Mouse (Mus musculus) forebrain, embryonic 15.5 days (tissue): Measurements from ENCODE around the gene Olfr1447. TPM values are rescaled to one million over a fixed set of nuclear protein-coding genes. Genes with fewer than 3 reads are reported as not detected.

Experiments
- ATAC-seq: fragments of 200-750 bp; cut with Nextera tagmentation; replicated peaks from 2 replicates; pipeline ENCODE4 v1.8.0; 2017; ENCODE audit warnings: mild to moderate bottlenecking, moderate TSS enrichment, moderate library complexity
- H3K27ac ChIP-seq: fragments of 300-500 bp; sonication (generic); replicated peaks from 2 replicates; pipeline ENCODE4 v1.5.1; 2015; ENCODE audit warnings: mild to moderate bottlenecking, inconsistent platforms
- H3K27me3 ChIP-seq: fragments of 300-500 bp; sonication (generic); 2 replicates; pipeline ENCODE4 v1.6.1; 2015; ENCODE audit warnings: inconsistent platforms
- H3K36me3 ChIP-seq: fragments of 300-500 bp; sonication (generic); 2 replicates; pipeline ENCODE4 v1.6.1; 2015; ENCODE audit warnings: mild to moderate bottlenecking, inconsistent platforms
- H3K4me1 ChIP-seq: fragments of 300-500 bp; sonication (generic); 2 replicates; pipeline ENCODE4 v1.6.1; 2015; ENCODE audit warnings: inconsistent platforms
- H3K4me2 ChIP-seq: fragments of 300-500 bp; sonication (generic); replicated peaks from 2 replicates; pipeline ENCODE4 v1.6.1; 2015; ENCODE audit warnings: mild to moderate bottlenecking, inconsistent platforms
- H3K4me3 ChIP-seq: fragments of 300-500 bp; sonication (generic); 2 replicates; pipeline ENCODE4 v1.5.1; 2015; ENCODE audit warnings: mild to moderate bottlenecking, inconsistent platforms
- H3K9ac ChIP-seq: fragments of 300-500 bp; sonication (generic); replicated peaks from 2 replicates; pipeline ENCODE4 v1.6.1; 2015; ENCODE audit warnings: mild to moderate bottlenecking, inconsistent platforms
- H3K9me3 ChIP-seq: fragments of 300-500 bp; sonication (generic); 2 replicates; pipeline ENCODE4 v1.6.1; 2016; ENCODE audit warnings: inconsistent platforms
- whole genome bisulfite sequencing: fragments of 180-500 bp; shearing (Covaris S2); methylation state at CpG from one replicate; pipeline ENCODE4 v1.1.7; 2015; ENCODE audit warnings: mixed read lengths; 5-methylcytosine and 5-hydroxymethylcytosine counted together
- polyA plus RNA-seq: library from polyadenylated mRNA; unstranded; fragments of >200 nt; fragmentation: Nextera tagmentation; extraction: Ambion mirVana; gene quantifications from 2 replicates; pipeline ENCODE4 v1.2.1, GENCODE M21; 2015

The Olfr1447 gene
- not detected in 2 replicates for polyA plus RNA-seq

DNA sequence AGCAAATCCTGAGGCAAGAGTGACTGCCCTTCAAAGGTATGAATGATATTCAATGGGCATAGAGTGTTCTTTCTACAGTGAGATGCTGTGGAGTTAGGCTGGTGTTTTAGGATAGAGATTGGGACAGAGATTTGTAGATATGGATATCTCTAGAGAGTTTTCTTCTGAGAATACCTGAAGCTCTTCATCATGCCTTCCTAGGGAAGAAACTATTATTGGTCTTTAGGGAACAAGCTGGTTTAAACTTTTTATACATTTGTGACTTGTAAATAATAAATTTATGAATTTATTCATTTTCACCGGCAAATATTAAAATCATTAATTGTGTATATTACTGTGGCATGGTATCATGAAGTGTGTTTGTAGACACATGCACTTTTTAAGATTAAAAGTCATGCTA, at the start of gene Olfr1447:
Gene Olfr1447 (minus strand): TSS at position 101 of the 400 bp plus-strand sequence.
- H3K27ac ChIP-seq: no peak within 1 kb of the TSS
- 95% methylated on average over 1 of the region's 1 CpGs for WGBS
- H3K27me3 ChIP-seq: no peaks in the 10 kb centered on the region
- no peak within 1 kb of the TSS for H3K4me3 ChIP-seq
- no peak for ATAC-seq
- no peak within 1 kb of the TSS for H3K9ac ChIP-seq
- no peaks in the 10 kb centered on the region for H3K36me3 ChIP-seq
- H3K4me2 ChIP-seq: no peak within 1 kb of the TSS
- H3K9me3 ChIP-seq: no peaks in the 10 kb centered on the region
- no peaks in the 10 kb centered on the region for H3K4me1 ChIP-seq

DNA sequence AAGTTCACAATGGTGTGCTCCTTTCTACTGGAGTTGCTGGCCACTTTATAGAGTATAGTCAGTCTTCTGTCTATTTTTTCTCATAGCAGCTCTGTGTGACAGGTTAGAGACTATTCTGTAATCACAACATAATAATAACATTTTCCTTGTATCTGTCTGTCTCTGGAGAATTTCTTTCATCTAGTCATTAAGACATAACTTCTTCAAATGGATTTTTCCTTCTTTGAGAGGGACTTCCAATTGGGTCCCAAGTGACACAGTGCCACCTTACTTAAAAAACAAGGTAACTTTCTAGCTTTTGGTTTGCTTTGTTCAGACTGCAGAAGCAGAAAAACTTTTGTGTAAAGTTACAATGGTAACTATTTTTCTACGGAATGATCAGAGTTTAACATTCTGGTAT, 46.4 kb upstream of the Olfr1447 start, which contains the start of gene Olfr1450:
Gene Olfr1450 (plus strand): TSS at position 301 of the 400 bp plus-strand sequence.
- H3K4me1 ChIP-seq: no peaks in the 10 kb centered on the region
- no peaks in the 10 kb centered on the region for H3K36me3 ChIP-seq
- no peaks in the 10 kb centered on the region for H3K27me3 ChIP-seq
- no peak within 1 kb of the TSS for H3K27ac ChIP-seq
- no peak within 1 kb of the TSS for H3K4me3 ChIP-seq
- H3K9ac ChIP-seq: no peak within 1 kb of the TSS
- WGBS: 92% methylated on average over 1 of the region's 1 CpGs
- H3K4me2 ChIP-seq: no peak within 1 kb of the TSS
- ATAC-seq: no peak
- H3K9me3 ChIP-seq: 0 out of 2 replicates have a peak, but pooled peaks cover 5% of the 10 kb centered on the region

DNA sequence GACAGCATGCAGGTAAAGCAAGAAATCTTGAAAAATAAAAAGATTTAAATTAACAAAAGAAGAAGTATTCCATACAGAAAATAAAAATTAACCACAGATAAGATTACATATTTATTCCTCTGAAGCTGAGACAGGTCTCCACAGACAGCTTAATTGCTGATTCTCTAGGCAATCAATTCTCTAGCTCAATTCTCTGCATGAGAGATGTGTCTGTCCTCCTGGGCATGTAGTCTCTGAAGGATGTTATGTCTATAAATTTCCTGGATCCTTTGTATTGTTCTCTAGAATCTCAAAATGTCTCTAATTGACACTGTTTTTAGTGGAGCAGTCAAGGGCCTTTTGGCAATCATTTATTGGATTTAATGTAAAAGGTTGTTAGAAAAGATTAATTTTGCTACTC, 27.0 kb upstream of the Olfr1447 start, which contains the start of gene Olfr1449:
Gene Olfr1449 (plus strand): TSS at position 301 of the 400 bp plus-strand sequence.
- Histone ChIP-seq H3K4me1 (no peaks in the 10 kb centered on the region), H3K9ac (no peak within 1 kb of the TSS), H3K9me3 (no peaks in the 10 kb centered on the region), H3K36me3 (no peaks in the 10 kb centered on the region), H3K27ac (no peak within 1 kb of the TSS), H3K27me3 (no peaks in the 10 kb centered on the region), H3K4me2 (no peak within 1 kb of the TSS), H3K4me3 (no peak within 1 kb of the TSS)
- no peak for ATAC-seq

DNA sequence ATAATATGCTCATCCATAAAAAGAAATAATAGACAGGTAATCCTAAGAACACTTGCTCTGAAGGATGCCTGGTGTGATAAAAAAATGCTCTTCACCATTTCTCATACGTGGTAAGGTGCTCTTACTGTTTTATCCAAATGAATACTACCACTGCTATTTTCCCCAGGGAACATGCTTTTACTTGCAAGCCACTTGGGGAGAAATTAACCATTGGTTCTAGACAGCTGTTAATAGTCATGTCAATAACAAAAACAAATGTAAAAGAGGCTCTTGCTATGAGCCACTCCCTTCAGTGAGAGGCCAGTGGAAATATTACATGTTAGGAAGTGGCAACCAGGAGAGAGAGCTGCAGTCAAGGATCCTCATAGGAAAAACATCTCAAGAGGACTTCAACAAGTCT, 20.8 kb upstream of the Olfr1447 start, which contains the start of gene Olfr1448:
Gene Olfr1448 (minus strand): TSS at position 101 of the 400 bp plus-strand sequence.
- H3K27me3 ChIP-seq: no peaks in the 10 kb centered on the region
- H3K9ac ChIP-seq: no peak within 1 kb of the TSS
- no peak within 1 kb of the TSS for H3K27ac ChIP-seq
- no peak within 1 kb of the TSS for H3K4me3 ChIP-seq
- 70% methylated on average over 1 of the region's 1 CpGs for WGBS
- ATAC-seq: no peak
- H3K4me1 ChIP-seq: no peaks in the 10 kb centered on the region
- H3K36me3 ChIP-seq: no peaks in the 10 kb centered on the region
- no peaks in the 10 kb centered on the region for H3K9me3 ChIP-seq
- H3K4me2 ChIP-seq: no peak within 1 kb of the TSS

DNA sequence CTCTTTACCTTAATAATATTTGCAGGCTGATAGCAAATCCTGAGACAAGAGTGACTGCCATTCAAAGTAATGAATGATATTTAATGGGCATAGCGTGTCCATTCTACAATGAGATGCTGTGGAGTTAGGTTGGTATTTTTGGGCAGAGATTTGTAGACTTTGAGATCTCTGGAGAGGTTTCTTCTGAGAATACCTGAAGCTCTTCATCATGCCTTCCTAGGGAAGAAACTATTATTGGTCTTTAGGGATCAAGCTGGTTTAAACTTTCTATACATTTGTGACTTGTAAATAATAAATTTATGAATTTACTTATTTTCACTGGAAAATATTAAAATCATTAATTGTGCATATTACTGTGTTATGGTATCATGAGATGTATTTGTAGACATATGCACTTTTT, 10.1 kb downstream of the Olfr1447 start, which contains the start of gene Olfr1446:
Gene Olfr1446 (minus strand): TSS at position 101 of the 400 bp plus-strand sequence.
- no peak for ATAC-seq
- no peak within 1 kb of the TSS for H3K4me3 ChIP-seq
- H3K4me2 ChIP-seq: no peak within 1 kb of the TSS
- no peak within 1 kb of the TSS for H3K27ac ChIP-seq
- no peaks in the 10 kb centered on the region for H3K9me3 ChIP-seq
- H3K36me3 ChIP-seq: no peaks in the 10 kb centered on the region
- WGBS: 87% methylated on average over 1 of the region's 1 CpGs
- no peaks in the 10 kb centered on the region for H3K27me3 ChIP-seq
- H3K4me1 ChIP-seq: no peaks in the 10 kb centered on the region
- H3K9ac ChIP-seq: no peak within 1 kb of the TSS

DNA sequence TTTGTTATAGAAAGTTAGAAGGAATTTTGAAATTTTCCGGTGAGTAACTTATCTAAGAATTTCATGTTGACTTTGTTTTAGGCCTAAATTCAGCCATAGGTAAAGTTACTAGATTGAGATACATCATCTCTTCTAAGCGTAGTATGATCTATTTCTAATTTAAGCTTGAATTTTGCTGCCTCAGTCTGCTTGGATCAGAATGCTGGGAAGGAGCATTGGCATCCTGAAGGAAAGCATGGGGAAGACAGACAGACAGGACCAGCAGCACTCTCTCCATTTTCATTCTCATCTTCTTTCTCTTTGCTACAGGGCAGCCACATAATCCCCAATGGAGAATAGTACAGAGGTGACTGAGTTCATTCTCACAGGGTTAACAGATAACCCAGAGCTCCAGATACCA, 20.0 kb downstream of the Olfr1447 start, which contains the start of gene Olfr1445:
Gene Olfr1445 (plus strand): TSS at position 301 of the 400 bp plus-strand sequence.
- H3K4me3 ChIP-seq: no peak within 1 kb of the TSS
- H3K9ac ChIP-seq: no peak within 1 kb of the TSS
- no peak within 1 kb of the TSS for H3K27ac ChIP-seq
- H3K36me3 ChIP-seq: no peaks in the 10 kb centered on the region
- 94% methylated on average over 2 of the region's 2 CpGs for WGBS
- H3K4me2 ChIP-seq: no peak within 1 kb of the TSS
- no peaks in the 10 kb centered on the region for H3K27me3 ChIP-seq
- no peaks in the 10 kb centered on the region for H3K4me1 ChIP-seq
- H3K9me3 ChIP-seq: 0 out of 2 replicates have a peak, but pooled peaks cover 1% of the 10 kb centered on the region
- no peak for ATAC-seq

DNA sequence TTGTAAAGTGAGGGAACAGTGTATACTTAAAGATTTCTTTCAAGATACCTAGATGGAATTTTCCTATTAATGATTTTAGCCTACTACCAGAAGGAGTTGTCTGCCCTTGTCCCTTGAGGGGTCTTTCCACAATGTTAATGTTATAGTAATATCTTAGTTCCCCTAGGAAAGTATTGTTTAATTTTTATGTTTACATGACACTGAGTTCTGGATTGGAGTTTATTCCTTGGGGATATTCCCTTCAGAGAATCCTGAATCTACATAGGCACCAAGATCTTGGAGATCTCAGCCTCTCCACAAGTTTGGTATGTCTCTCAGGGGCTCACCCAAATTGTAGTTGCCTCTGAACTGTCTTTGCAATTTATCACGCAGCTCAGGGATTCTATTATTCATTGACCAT, 46.6 kb downstream of the Olfr1447 start, which contains the start of gene Olfr1444:
Gene Olfr1444 (plus strand): TSS at position 301 of the 400 bp plus-strand sequence.
- no peaks in the 10 kb centered on the region for H3K27me3 ChIP-seq
- no peak within 1 kb of the TSS for H3K27ac ChIP-seq
- no peak within 1 kb of the TSS for H3K4me2 ChIP-seq
- H3K4me3 ChIP-seq: no peak within 1 kb of the TSS
- H3K36me3 ChIP-seq: no peaks in the 10 kb centered on the region
- no peak for ATAC-seq
- no peaks in the 10 kb centered on the region for H3K4me1 ChIP-seq
- no peak within 1 kb of the TSS for H3K9ac ChIP-seq
- no peaks in the 10 kb centered on the region for H3K9me3 ChIP-seq
- 56% methylated on average over 1 of the region's 1 CpGs for WGBS

Other genes with a start within 250 kb of the Olfr1447 start
- not detected in 2 replicates for gene Olfr1442, start 233.3 kb downstream of the Olfr1447 start, polyA plus RNA-seq
- not detected in 2 replicates for gene Olfr1443, start 225.6 kb downstream of the Olfr1447 start, polyA plus RNA-seq
- not detected in 2 replicates for gene Keg1, start 208.0 kb downstream of the Olfr1447 start, polyA plus RNA-seq
- gene Cntf, start 138.1 kb downstream of the Olfr1447 start, polyA plus RNA-seq: 1.2 and 2.0 TPM in 2 replicates
- 15.6 and 15.9 TPM in 2 replicates for gene Zfp91, start 107.6 kb downstream of the Olfr1447 start, polyA plus RNA-seq
- gene Lpxn, start 107.5 kb downstream of the Olfr1447 start, polyA plus RNA-seq: 0.68 and 0.98 TPM in 2 replicates
- gene Gm5244, start 57.1 kb downstream of the Olfr1447 start, polyA plus RNA-seq: not detected in 2 replicates
- gene Olfr1444, start 46.5 kb downstream of the Olfr1447 start, polyA plus RNA-seq: not detected in 2 replicates
- not detected in 2 replicates for gene Olfr1445, start 19.9 kb downstream of the Olfr1447 start, polyA plus RNA-seq
- not detected in 2 replicates for gene Olfr1446, start 10.2 kb downstream of the Olfr1447 start, polyA plus RNA-seq
- gene Olfr1448, start 20.7 kb upstream of the Olfr1447 start, polyA plus RNA-seq: not detected in 2 replicates
- not detected in 2 replicates for gene Olfr1449, start 27.1 kb upstream of the Olfr1447 start, polyA plus RNA-seq
- gene Olfr1450, start 46.5 kb upstream of the Olfr1447 start, polyA plus RNA-seq: not detected in 2 replicates
- not detected in 2 replicates for gene Olfr1451, start 91.3 kb upstream of the Olfr1447 start, polyA plus RNA-seq
- gene Olfr1453, start 124.6 kb upstream of the Olfr1447 start, polyA plus RNA-seq: not detected in 2 replicates
- not detected in 2 replicates for gene Olfr1454, start 156.9 kb upstream of the Olfr1447 start, polyA plus RNA-seq
- gene Olfr1457, start 194.1 kb upstream of the Olfr1447 start, polyA plus RNA-seq: not detected in 2 replicates
- gene Olfr1458, start 203.0 kb upstream of the Olfr1447 start, polyA plus RNA-seq: not detected in 2 replicates
- gene Olfr1459, start 245.8 kb upstream of the Olfr1447 start, polyA plus RNA-seq: not detected in 2 replicates